Mouse (Mus musculus) cerebellum, adult 2 months (tissue): ENCODE measurements around the gene Phactr2. TPM values are rescaled to one million over a fixed set of nuclear protein-coding genes. Genes with fewer than 3 reads are reported as not detected.
"Not testable (repeated sequence)": the region's sequence is repeated elsewhere in the genome, so short reads cannot be mapped to it uniquely, and the experiment has no call there.

Experiments
- DNase-seq, 2 experiments: peaks; one replicate each; pipeline ENCODE4 v3.0.0; 2021
- H3K27ac ChIP-seq: fragments of 200-500 bp; 2 replicates; pipeline ENCODE4 v1.5.1; 2012; ENCODE audit warnings: low read length, control low read depth, inconsistent platforms; ENCODE audit not compliant: insufficient read depth
- H3K27me3 ChIP-seq: fragments of 200-500 bp; 2 replicates; pipeline ENCODE4 v1.6.1; 2012; ENCODE audit warnings: inconsistent platforms, mild to moderate bottlenecking, low read length, moderate library complexity; ENCODE audit not compliant: control insufficient read depth, insufficient read depth
- H3K4me1 ChIP-seq: fragments of 200-500 bp; 2 replicates; pipeline ENCODE4 v1.6.1; 2011; ENCODE audit warnings: low read length; ENCODE audit not compliant: control insufficient read depth, insufficient read depth
- H3K4me3 ChIP-seq: fragments of 200-500 bp; replicated peaks from 2 replicates; pipeline ENCODE3; 2011; ENCODE audit warnings: mild to moderate bottlenecking, low read depth, low read length, control low read depth; ENCODE audit not compliant: insufficient read depth
- CTCF ChIP-seq: fragments of 200-500 bp; IDR thresholded peaks from 2 replicates; pipeline ENCODE4 v1.5.1; 2011; ENCODE audit warnings: low read depth, mild to moderate bottlenecking, control low read depth, low read length, moderate library complexity, borderline replicate concordance; ENCODE audit not compliant: insufficient read depth
- POLR2A ChIP-seq: fragments of 200-500 bp; IDR thresholded peaks from 2 replicates; pipeline ENCODE4 v1.6.1; 2011; ENCODE audit warnings: low read length, control low read depth, borderline replicate concordance; ENCODE audit not compliant: insufficient read depth
- WGBS: fragments of 180-500 bp; shearing (Covaris S2); methylation state at CpG from one replicate; pipeline ENCODE4 v1.1.7; 2018; 5-methylcytosine and 5-hydroxymethylcytosine counted together
- polyA plus RNA-seq: library from polyadenylated mRNA; depleted of rRNA; stranded (reverse); fragments of >200 nt; gene quantifications from 2 replicates; pipeline ENCODE4 v1.2.3, GENCODE M21; 2012; rRNA removed

The Phactr2 gene
- polyA plus RNA-seq: 11.9 and 13.0 TPM in 2 replicates

- peak; percentile 19 to 40 for DNase-seq
- Histone ChIP-seq H3K4me3 (peak within 1 kb of the TSS; percentile 54), H3K27me3 (peaks cover 5% of the 10 kb centered on the region; the same call in 1 of the 2 replicates), H3K4me1 (no peaks in the 10 kb centered on the region; the same call in 1 of the 2 replicates), H3K27ac (no peak within 1 kb of the TSS)
- TF ChIP-seq POLR2A (no peak), CTCF (no peak)
- 1% methylated on average over 71 of the region's 71 CpGs for WGBS
Observed at GRCm38 (mm10) chr10:13473833-13474567, at the start of gene Phactr2. Gene Phactr2, minus strand, starts transcription at chr10:13474412.

DNA sequence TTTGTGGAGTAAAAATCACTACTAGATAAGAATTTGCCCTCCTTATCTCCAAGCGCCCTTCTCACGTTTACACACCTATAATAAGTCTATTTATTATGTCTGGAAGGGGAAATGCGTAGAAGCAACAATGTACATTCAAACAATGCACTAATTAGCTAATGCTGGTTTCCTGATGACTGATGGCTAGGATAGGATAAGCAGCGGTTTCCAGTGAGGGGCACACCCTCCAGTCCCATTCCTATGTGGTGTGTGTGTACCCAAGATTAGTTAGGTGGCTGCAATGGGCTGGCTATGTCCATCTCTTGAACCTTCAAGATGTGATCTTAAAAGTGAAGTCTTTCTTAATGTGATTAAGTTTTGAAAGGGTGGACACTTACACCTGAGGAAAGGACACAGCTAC is 47.6 kb upstream of the Phactr2 start:
- Histone ChIP-seq H3K4me1 (no peaks in the 10 kb centered on the region), H3K27ac (no peak overlapping the region), H3K27me3 (no peaks in the 10 kb centered on the region), H3K4me3 (no peak overlapping the region)
- 97% methylated on average over 4 of the region's 4 CpGs for WGBS
- DNase-seq: no peak
- no peak for TF ChIP-seq CTCF
- TF ChIP-seq POLR2A: no peak

GRCm38 (mm10) chr10:13502371-13502770 is 28.2 kb upstream of the Phactr2 start:
- no peak overlapping the region for H3K4me3 ChIP-seq
- H3K27ac ChIP-seq: no peak overlapping the region
- DNase-seq: no peak
- no peak for TF ChIP-seq CTCF
- H3K4me1 ChIP-seq: peaks cover 7% of the 10 kb centered on the region; the same call in 1 of the 2 replicates
- no peaks in the 10 kb centered on the region for H3K27me3 ChIP-seq
- WGBS: 82% methylated on average over 8 of the region's 8 CpGs

DNA sequence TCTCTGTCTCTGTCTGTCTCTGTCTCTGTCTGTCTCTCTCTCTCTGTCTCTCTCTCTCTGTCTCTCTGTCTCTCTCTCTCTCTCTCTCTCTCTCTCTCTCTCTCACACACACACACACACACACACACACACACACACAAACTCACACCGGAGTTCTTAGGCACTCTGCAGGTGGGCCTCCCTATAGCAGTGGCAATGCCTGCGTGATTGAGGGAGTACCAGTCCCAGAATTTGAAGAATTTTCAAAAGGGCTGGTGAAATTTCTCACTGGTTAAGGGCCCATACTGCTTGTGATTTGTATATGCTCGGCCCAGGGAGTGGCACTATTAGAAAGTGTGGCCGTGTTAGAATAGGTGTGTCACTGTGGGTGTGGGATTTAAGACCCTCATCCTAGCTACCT is 27.3 kb upstream of the Phactr2 start:
- WGBS: 39% methylated on average over 4 of the region's 4 CpGs
- H3K4me3 ChIP-seq: peak overlapping the region; percentile 85
- H3K27ac ChIP-seq, H3K27me3 ChIP-seq, H3K4me1 ChIP-seq: not testable (repeated sequence)
- DNase-seq: peak; percentile 9 to 34

- Histone ChIP-seq H3K27me3 (no peaks in the 10 kb centered on the region), H3K4me1 (peaks cover 7% of the 10 kb centered on the region; the same call in 1 of the 2 replicates), H3K27ac (0 out of 2 replicates have a peak overlapping the region, but pooled peaks have one; percentile 36), H3K4me3 (peak overlapping the region; percentile 85)
- TF ChIP-seq POLR2A (peak; percentile 32; the same call in 1 of the 2 replicates), CTCF (no peak)
- DNase-seq: peak; percentile 85 to 88
- WGBS: under 1% methylated on average over 30 of the region's 30 CpGs
Observed at GRCm38 (mm10) chr10:13500938-13501496, 26.8 kb upstream of the Phactr2 start.

DNA sequence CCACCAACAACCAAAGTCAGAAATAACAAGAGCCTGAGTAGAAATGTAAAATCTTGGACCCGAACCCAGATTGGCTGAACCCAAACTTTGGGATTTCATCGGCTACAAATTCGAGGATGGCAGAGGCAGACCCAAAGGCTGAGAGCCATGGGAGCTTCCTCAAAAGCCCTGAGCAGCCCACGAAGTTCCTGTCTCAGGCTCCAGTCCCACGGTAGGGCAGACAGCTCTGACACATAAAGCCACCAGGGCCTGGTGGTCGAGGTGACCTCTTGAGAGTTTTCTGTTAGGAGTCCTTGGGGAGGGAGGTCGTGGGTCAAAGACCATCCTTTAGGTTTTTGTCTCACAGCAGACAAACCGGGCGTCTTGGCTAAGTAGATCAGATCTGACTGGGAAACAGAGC is 26.3 kb upstream of the Phactr2 start:
- Histone ChIP-seq H3K27ac (no peak overlapping the region), H3K4me1 (peaks cover 7% of the 10 kb centered on the region; the same call in 1 of the 2 replicates), H3K27me3 (no peaks in the 10 kb centered on the region), H3K4me3 (peak overlapping the region; percentile 85)
- peak in 1 of 2 experiments; percentile 11 for DNase-seq
- no peak for TF ChIP-seq POLR2A
- no peak for TF ChIP-seq CTCF
- WGBS: 42% methylated on average over 9 of the region's 9 CpGs

DNA sequence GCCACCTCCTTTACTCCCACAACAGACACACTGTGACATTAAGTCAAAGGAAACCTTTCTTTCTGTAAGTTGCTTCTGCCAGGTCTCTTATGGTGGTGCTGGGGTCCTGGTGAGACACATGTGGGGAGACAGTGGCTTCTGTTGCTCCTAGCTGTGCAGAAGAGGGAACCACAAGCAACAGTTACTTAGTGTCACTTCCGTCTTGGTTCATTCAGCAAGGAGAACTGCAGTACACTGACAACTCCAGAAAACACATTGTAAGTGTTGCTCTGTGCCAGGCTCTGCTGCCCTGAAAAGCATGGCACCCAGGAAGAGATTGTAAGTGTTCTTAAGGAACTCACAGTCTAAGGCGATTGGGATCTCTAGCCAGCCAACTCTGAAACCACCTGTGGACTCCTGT is 25.1 kb upstream of the Phactr2 start, which contains the start of gene Fuca2:
Gene Fuca2, plus strand, starts transcription at position 210 of the 400 bp plus-strand sequence.
- Histone ChIP-seq H3K4me1 (peaks cover 7% of the 10 kb centered on the region; the same call in 1 of the 2 replicates), H3K4me3 (no peak within 1 kb of the TSS), H3K27me3 (no peaks in the 10 kb centered on the region), H3K27ac (no peak within 1 kb of the TSS)
- DNase-seq: no peak
- TF ChIP-seq CTCF (no peak), POLR2A (no peak)
- 90% methylated on average over 2 of the region's 2 CpGs for WGBS

DNA sequence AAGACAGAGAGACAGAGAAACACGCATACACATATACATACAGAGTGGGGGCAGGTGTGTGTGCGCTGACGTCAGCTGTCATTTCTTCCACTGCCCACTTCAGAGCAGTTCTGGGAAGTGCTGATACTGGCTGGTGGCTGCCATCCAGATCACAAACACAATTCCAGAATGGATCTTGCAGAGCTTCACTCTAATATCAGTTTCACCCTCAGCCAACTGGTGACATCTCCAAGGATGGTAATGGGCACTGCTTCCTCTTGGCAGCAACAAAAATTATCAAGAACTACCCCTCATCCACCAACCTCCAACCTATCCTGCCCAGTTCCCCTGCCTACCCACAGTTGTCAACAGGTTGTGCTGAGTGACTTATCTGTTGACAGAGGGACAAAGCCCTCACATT is 22.1 kb upstream of the Phactr2 start:
- no peak overlapping the region for H3K4me3 ChIP-seq
- H3K27ac ChIP-seq: no peak overlapping the region
- no peak for DNase-seq
- no peak for TF ChIP-seq CTCF
- TF ChIP-seq POLR2A: no peak
- H3K4me1 ChIP-seq: no peaks in the 10 kb centered on the region
- no peaks in the 10 kb centered on the region for H3K27me3 ChIP-seq
- WGBS: 79% methylated on average over 3 of the region's 3 CpGs
